Mouse (Mus musculus) stomach, embryonic 15.5 days (tissue): Measurements from ENCODE around the gene Bbs9. TPM values are rescaled to one million over a fixed set of nuclear protein-coding genes. Genes with fewer than 3 reads are reported as not detected.
"Not testable (repeated sequence)": the region's sequence is repeated elsewhere in the genome, so short reads cannot be mapped to it uniquely, and the experiment has no call there.

Experiments
- ATAC-seq: fragments of 200-750 bp; cut with Nextera tagmentation; 2 replicates; pipeline ENCODE4 v1.8.0; 2017; ENCODE audit warnings: low read depth, moderate number of reproducible peaks, moderate TSS enrichment; ENCODE audit not compliant: insufficient read depth, low FRiP score
- H3K27ac ChIP-seq: fragments of 300-500 bp; sonication (generic); 2 replicates; pipeline ENCODE4 v1.5.1; 2015; ENCODE audit warnings: mild to moderate bottlenecking, inconsistent platforms
- H3K27me3 ChIP-seq: fragments of 300-500 bp; sonication (generic); replicated peaks from 2 replicates; pipeline ENCODE4 v1.6.1; 2015; ENCODE audit warnings: inconsistent platforms
- H3K36me3 ChIP-seq: fragments of 300-500 bp; sonication (generic); 2 replicates; pipeline ENCODE4 v1.6.1; 2015; ENCODE audit warnings: inconsistent platforms
- H3K4me1 ChIP-seq: fragments of 300-500 bp; sonication (generic); 2 replicates; pipeline ENCODE4 v1.6.1; 2015; ENCODE audit warnings: inconsistent platforms
- H3K4me2 ChIP-seq: fragments of 300-500 bp; sonication (generic); 2 replicates; pipeline ENCODE4 v1.6.1; 2015; ENCODE audit warnings: mild to moderate bottlenecking, inconsistent platforms
- H3K4me3 ChIP-seq: fragments of 300-500 bp; sonication (generic); replicated peaks from 2 replicates; pipeline ENCODE4 v1.5.1; 2015; ENCODE audit warnings: inconsistent platforms
- H3K9ac ChIP-seq: fragments of 300-500 bp; sonication (generic); 2 replicates; pipeline ENCODE4 v1.6.1; 2015; ENCODE audit warnings: inconsistent platforms
- H3K9me3 ChIP-seq: fragments of 300-500 bp; sonication (generic); 2 replicates; pipeline ENCODE4 v1.6.1; 2016; ENCODE audit warnings: inconsistent platforms
- WGBS: fragments of 180-500 bp; shearing (Covaris S2); methylation state at CpG from one replicate; pipeline ENCODE4 v1.1.7; 2015; 5-methylcytosine and 5-hydroxymethylcytosine counted together
- polyA plus RNA-seq: library from polyadenylated mRNA; unstranded; fragments of >200 nt; fragmentation: Nextera tagmentation; extraction: Ambion mirVana; gene quantifications from 2 replicates; pipeline ENCODE4 v1.2.1, GENCODE M21; 2015

The Bbs9 gene
- polyA plus RNA-seq, 1 experiment from 2014 or later: 9.9 TPM

DNA sequence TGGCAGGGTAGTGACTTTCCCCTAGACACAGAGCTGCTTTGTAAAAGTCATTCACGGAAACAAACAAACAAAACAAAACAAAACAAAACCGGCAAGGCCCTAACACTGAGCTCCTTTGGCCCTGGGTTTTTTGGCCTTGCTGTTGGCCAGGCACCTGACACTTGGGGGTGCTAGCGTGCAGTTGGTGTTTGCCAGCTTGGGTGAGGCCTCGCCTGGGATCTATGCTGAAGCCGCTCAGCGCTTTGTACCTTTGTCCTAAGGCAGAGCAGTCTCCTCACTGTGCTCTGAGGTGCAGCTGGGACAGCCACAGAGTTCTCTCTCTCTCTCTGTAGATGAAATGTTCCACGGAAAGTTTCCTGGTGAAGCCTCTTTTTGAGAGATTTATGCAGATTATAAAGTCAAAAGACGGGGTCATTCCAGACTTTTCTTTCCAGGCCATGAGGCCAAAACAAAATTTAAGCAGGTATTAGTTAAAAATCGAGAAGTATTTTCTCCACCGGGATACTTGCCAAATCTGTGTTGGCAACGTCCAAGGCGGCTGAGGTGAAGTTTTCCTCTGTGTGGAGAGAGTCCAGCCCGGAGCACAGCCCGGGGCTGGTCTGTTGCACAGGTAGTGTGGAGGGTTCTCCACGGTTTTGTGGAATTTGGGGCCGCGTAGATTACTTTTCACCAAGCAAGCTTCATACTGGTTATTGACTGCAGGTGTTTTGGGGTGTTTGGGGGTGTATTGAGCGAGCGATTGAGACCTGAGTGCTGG, 233.6 kb downstream of the Bbs9 start:
- Histone ChIP-seq H3K36me3 (no peaks in the 10 kb centered on the region), H3K4me3 (no peak overlapping the region), H3K9me3 (no peaks in the 10 kb centered on the region), H3K4me1 (0 out of 2 replicates have a peak, but pooled peaks cover 3% of the 10 kb centered on the region), H3K27me3 (no peaks in the 10 kb centered on the region), H3K27ac (no peak overlapping the region), H3K9ac (no peak overlapping the region), H3K4me2 (no peak overlapping the region)
- 49% methylated on average over 19 of the region's 19 CpGs for WGBS
- ATAC-seq: peak; percentile 77

DNA sequence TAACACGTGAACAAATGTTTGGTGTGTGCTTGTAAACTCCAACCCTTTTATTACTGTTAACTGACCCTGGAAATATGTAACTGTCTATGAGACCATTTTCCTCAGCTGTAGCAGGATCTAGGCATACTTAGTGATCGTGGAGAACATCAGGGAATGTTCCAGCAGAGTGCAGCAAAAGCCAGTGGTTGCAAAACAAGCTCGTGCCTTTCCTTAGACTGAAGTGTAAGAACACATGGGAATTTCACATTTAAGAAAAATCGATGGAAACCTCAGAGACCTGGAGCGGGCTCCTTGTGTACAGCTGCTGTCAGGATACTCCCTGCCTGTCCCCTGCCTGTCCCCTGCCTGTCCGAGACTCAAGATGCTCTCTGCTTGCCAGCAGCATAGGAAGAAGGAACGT, 234.5 kb downstream of the Bbs9 start:
- H3K4me1 ChIP-seq: 0 out of 2 replicates have a peak, but pooled peaks cover 3% of the 10 kb centered on the region
- ATAC-seq: no peak
- WGBS: 61% methylated on average over 7 of the region's 7 CpGs
- no peak overlapping the region for H3K4me3 ChIP-seq
- no peak overlapping the region for H3K27ac ChIP-seq
- no peak overlapping the region for H3K4me2 ChIP-seq
- no peaks in the 10 kb centered on the region for H3K27me3 ChIP-seq
- no peaks in the 10 kb centered on the region for H3K36me3 ChIP-seq
- H3K9me3 ChIP-seq: no peaks in the 10 kb centered on the region
- H3K9ac ChIP-seq: no peak overlapping the region

GRCm38 (mm10) chr9:22711339-22711738, 235.8 kb downstream of the Bbs9 start:
- H3K9me3 ChIP-seq: no peaks in the 10 kb centered on the region
- 73% methylated on average over 2 of the region's 2 CpGs for WGBS
- no peak overlapping the region for H3K4me2 ChIP-seq
- no peaks in the 10 kb centered on the region for H3K27me3 ChIP-seq
- no peak for ATAC-seq
- H3K9ac ChIP-seq: no peak overlapping the region
- H3K4me1 ChIP-seq: no peaks in the 10 kb centered on the region
- no peaks in the 10 kb centered on the region for H3K36me3 ChIP-seq
- no peak overlapping the region for H3K4me3 ChIP-seq
- no peak overlapping the region for H3K27ac ChIP-seq

- H3K27ac ChIP-seq: no peak overlapping the region
- ATAC-seq: no peak
- H3K36me3 ChIP-seq: no peaks in the 10 kb centered on the region
- no peak overlapping the region for H3K4me2 ChIP-seq
- H3K4me1 ChIP-seq: no peaks in the 10 kb centered on the region
- H3K27me3 ChIP-seq: no peaks in the 10 kb centered on the region
- no peak overlapping the region for H3K4me3 ChIP-seq
- H3K9me3 ChIP-seq: no peaks in the 10 kb centered on the region
- 66% methylated on average over 3 of the region's 3 CpGs for WGBS
- no peak overlapping the region for H3K9ac ChIP-seq
These were observed 237.2 kb downstream of the Bbs9 start for GRCm38 (mm10) chr9:22712743-22713142.

GRCm38 (mm10) chr9:22713286-22713685, 237.8 kb downstream of the Bbs9 start:
- ATAC-seq, H3K27me3 ChIP-seq: not testable (repeated sequence)
- WGBS: 56% methylated on average over 4 of the region's 4 CpGs

GRCm38 (mm10) chr9:22717583-22717982, 242.1 kb downstream of the Bbs9 start:
- 79% methylated on average over 4 of the region's 4 CpGs for WGBS
- H3K4me1 ChIP-seq: no peaks in the 10 kb centered on the region
- ATAC-seq: no peak

More at GRCm38 (mm10) chr9:22713286-22713685, 237.8 kb downstream of the Bbs9 start:
- not testable (repeated sequence) for H3K9ac ChIP-seq, H3K9me3 ChIP-seq, H3K4me1 ChIP-seq, H3K27ac ChIP-seq, H3K4me2 ChIP-seq, H3K36me3 ChIP-seq, H3K4me3 ChIP-seq

DNA sequence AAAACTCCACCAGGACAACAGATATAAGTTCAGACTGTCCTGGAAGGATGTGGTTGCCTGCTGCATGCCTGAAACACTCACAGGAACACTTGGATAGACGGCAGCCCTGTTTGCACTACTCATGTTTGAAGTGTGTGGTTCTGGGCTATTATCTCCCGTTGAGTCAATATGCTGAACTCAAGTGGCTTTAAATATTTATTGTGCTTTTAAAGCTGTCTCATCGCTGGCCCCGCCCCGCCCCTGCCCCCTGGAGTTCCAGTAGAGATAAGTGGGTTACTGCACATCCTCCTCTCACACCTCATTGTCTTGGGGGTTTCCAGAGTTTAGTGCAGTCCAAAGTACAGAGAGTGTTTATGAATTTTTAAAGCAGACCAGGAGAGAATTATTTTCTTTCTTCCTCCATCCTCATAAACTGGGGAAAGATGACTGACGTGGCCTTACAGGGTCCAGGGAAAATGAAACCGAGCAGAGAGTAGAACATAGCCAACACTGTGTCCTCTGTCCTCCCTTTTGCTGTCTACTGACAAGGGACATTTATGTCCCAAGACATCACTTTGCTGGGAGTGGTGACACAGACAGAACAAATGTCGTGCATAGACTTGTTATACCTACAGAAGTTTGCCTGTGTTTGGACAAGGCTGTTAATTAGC, 242.8 kb downstream of the Bbs9 start:
- no peak overlapping the region for H3K27ac ChIP-seq
- H3K36me3 ChIP-seq: no peaks in the 10 kb centered on the region
- ATAC-seq: peak; percentile 50; the same call in 1 of the 2 replicates
- no peak overlapping the region for H3K4me2 ChIP-seq
- no peak overlapping the region for H3K4me3 ChIP-seq
- no peaks in the 10 kb centered on the region for H3K27me3 ChIP-seq
- no peak overlapping the region for H3K9ac ChIP-seq
- no peaks in the 10 kb centered on the region for H3K4me1 ChIP-seq
- no peaks in the 10 kb centered on the region for H3K9me3 ChIP-seq
- 46% methylated on average over 8 of the region's 8 CpGs for WGBS

More at GRCm38 (mm10) chr9:22717583-22717982, 242.1 kb downstream of the Bbs9 start:
- H3K9ac ChIP-seq: no peak overlapping the region
- no peaks in the 10 kb centered on the region for H3K27me3 ChIP-seq
- no peak overlapping the region for H3K27ac ChIP-seq
- no peak overlapping the region for H3K4me3 ChIP-seq
- no peaks in the 10 kb centered on the region for H3K9me3 ChIP-seq
- no peaks in the 10 kb centered on the region for H3K36me3 ChIP-seq
- no peak overlapping the region for H3K4me2 ChIP-seq

GRCm38 (mm10) chr9:22732646-22733045, 257.1 kb downstream of the Bbs9 start:
- no peak overlapping the region for H3K27ac ChIP-seq
- H3K27me3 ChIP-seq: no peaks in the 10 kb centered on the region
- no peak for ATAC-seq
- no peaks in the 10 kb centered on the region for H3K36me3 ChIP-seq
- no peak overlapping the region for H3K9ac ChIP-seq
- H3K9me3 ChIP-seq: no peaks in the 10 kb centered on the region
- no peak overlapping the region for H3K4me3 ChIP-seq
- H3K4me1 ChIP-seq: no peaks in the 10 kb centered on the region
- H3K4me2 ChIP-seq: no peak overlapping the region
- WGBS: 66% methylated on average over 1 of the region's 1 CpGs

GRCm38 (mm10) chr9:22734954-22735353, 259.4 kb downstream of the Bbs9 start:
- no peaks in the 10 kb centered on the region for H3K4me1 ChIP-seq
- no peak for ATAC-seq
- WGBS: 59% methylated on average over 8 of the region's 8 CpGs

GRCm38 (mm10) chr9:22735385-22735784, 259.9 kb downstream of the Bbs9 start:
- WGBS: 83% methylated on average over 8 of the region's 8 CpGs
- H3K4me1 ChIP-seq: no peaks in the 10 kb centered on the region
- H3K9me3 ChIP-seq: no peaks in the 10 kb centered on the region
- no peaks in the 10 kb centered on the region for H3K36me3 ChIP-seq
- no peak overlapping the region for H3K9ac ChIP-seq
- no peak overlapping the region for H3K4me2 ChIP-seq
- ATAC-seq: no peak
- no peaks in the 10 kb centered on the region for H3K27me3 ChIP-seq
- H3K27ac ChIP-seq: no peak overlapping the region
- no peak overlapping the region for H3K4me3 ChIP-seq

More at GRCm38 (mm10) chr9:22734954-22735353, 259.4 kb downstream of the Bbs9 start:
- H3K4me2 ChIP-seq: no peak overlapping the region
- no peaks in the 10 kb centered on the region for H3K27me3 ChIP-seq
- no peak overlapping the region for H3K27ac ChIP-seq
- H3K4me3 ChIP-seq: no peak overlapping the region
- no peaks in the 10 kb centered on the region for H3K36me3 ChIP-seq
- no peak overlapping the region for H3K9ac ChIP-seq
- H3K9me3 ChIP-seq: no peaks in the 10 kb centered on the region

DNA sequence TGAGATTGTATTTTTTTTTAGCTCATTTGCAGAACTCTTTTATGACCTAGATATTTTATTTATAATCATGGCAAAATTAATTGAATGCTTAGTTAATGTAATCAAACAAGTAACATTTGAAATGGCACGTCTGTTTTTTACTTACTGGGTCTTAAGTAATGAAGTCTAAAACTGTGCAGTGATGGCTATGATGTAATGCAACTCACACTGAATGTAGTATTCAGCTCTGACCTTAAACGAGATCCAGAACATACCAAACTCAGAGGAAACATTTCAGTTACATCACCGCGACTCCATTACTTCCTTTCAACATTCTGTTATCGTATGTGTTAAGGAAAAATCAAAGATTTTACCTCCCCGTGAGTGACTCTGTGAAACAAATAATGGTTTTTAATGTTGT, 262.4 kb downstream of the Bbs9 start:
- Histone ChIP-seq H3K36me3 (no peaks in the 10 kb centered on the region), H3K9me3 (no peaks in the 10 kb centered on the region), H3K4me2 (no peak overlapping the region), H3K9ac (no peak overlapping the region), H3K4me3 (no peak overlapping the region), H3K27me3 (0 out of 2 replicates have a peak, but pooled peaks cover 3% of the 10 kb centered on the region), H3K27ac (no peak overlapping the region), H3K4me1 (no peaks in the 10 kb centered on the region)
- 65% methylated on average over 6 of the region's 6 CpGs for WGBS
- ATAC-seq: no peak

GRCm38 (mm10) chr9:22738861-22739260, 263.3 kb downstream of the Bbs9 start:
- Histone ChIP-seq H3K4me2 (no peak overlapping the region), H3K9ac (no peak overlapping the region), H3K9me3 (no peaks in the 10 kb centered on the region), H3K27me3 (0 out of 2 replicates have a peak, but pooled peaks cover 3% of the 10 kb centered on the region), H3K27ac (no peak overlapping the region), H3K4me3 (no peak overlapping the region), H3K36me3 (no peaks in the 10 kb centered on the region), H3K4me1 (no peaks in the 10 kb centered on the region)
- no peak for ATAC-seq
- WGBS: 72% methylated on average over 3 of the region's 3 CpGs
